Mouse (Mus musculus) G1E (cell line): Measurements from ENCODE around the gene Capn7. TPM values are rescaled to one million over a fixed set of nuclear protein-coding genes. Genes with fewer than 3 reads are reported as not detected.
A peak's percentile ranks its signal among the peaks of the same experiment; 100 is the strongest.

Source experiments
- ATAC-seq: 2 replicates; pipeline ENCODE4 v1.8.0; 2016; ENCODE audit warnings: mild to moderate bottlenecking; ENCODE audit not compliant: insufficient number of reproducible peaks, poor library complexity, low FRiP score, severe bottlenecking; ENCODE audit errors: extremely low read depth
- DNase-seq: peaks from one replicate; pipeline ENCODE4 v3.0.0; 2012; ENCODE audit warnings: low spot score
- H3K27me3 ChIP-seq: 2 replicates; pipeline ENCODE4 v1.6.1; 2012; ENCODE audit warnings: mild to moderate bottlenecking, low read length, inconsistent platforms; ENCODE audit not compliant: insufficient read depth
- H3K36me3 ChIP-seq: replicated peaks from 2 replicates; pipeline ENCODE3; 2012; ENCODE audit warnings: mild to moderate bottlenecking, inconsistent platforms
- H3K4me1 ChIP-seq: 2 replicates; pipeline ENCODE4 v1.6.1; 2012; ENCODE audit warnings: low read depth, low read length, inconsistent platforms, mixed read lengths; ENCODE audit not compliant: insufficient read depth
- H3K4me3 ChIP-seq: 2 replicates; pipeline ENCODE4 v1.5.1; 2012; ENCODE audit warnings: low read depth, mild to moderate bottlenecking, inconsistent platforms, low read length, moderate library complexity, mixed read lengths
- H3K9me3 ChIP-seq: replicated peaks from 2 replicates; pipeline ENCODE4 v1.6.1; 2012; ENCODE audit warnings: inconsistent platforms
- CTCF ChIP-seq: IDR thresholded peaks from 2 replicates; pipeline ENCODE4 v1.5.1; 2012; ENCODE audit warnings: low read depth, low read length, inconsistent platforms, mixed read lengths
- GATA1 ChIP-seq: IDR thresholded peaks from 2 replicates; pipeline ENCODE4 v1.6.1; 2012; ENCODE audit warnings: borderline replicate concordance, low read length, inconsistent platforms, mixed read lengths
- GATA2 ChIP-seq: IDR thresholded peaks from 2 replicates; pipeline ENCODE4 v1.6.1; 2012; ENCODE audit warnings: low read depth, low read length, inconsistent platforms, borderline replicate concordance
- POLR2AphosphoS5 ChIP-seq: IDR thresholded peaks from 2 replicates; pipeline ENCODE4 v1.6.1; 2012; ENCODE audit warnings: low read depth, low read length, inconsistent platforms; ENCODE audit not compliant: insufficient replicate concordance
- TAL1 ChIP-seq: conservative IDR thresholded peaks from 2 replicates; pipeline ENCODE4 v1.6.1; 2012; ENCODE audit warnings: low read depth, low read length, inconsistent platforms, mixed read lengths
- polyA plus RNA-seq: library from polyadenylated mRNA; stranded (reverse); fragments of >175 nt; gene quantifications from 2 replicates; pipeline ENCODE4 v1.2.3, GENCODE M21; 2012
- total RNA-seq, 2 experiments: library from RNA; stranded (forward) in 1 of 2; stranded (reverse) in 1 of 2; fragments of 200-1000 nt in 1 of 2; fragments of >200 nt in 1 of 2; fragmentation: Nextera tagmentation in 1 of 2; gene quantifications; 2 replicates each; pipeline ENCODE4 v1.2.3; 2014 to 2017

Capn7 gene
- 46.9 and 72.7 TPM in 2 replicates for total RNA-seq (2014; fragmentation: Nextera tagmentation)
- total RNA-seq (2017) = 62.5 and 66.6 TPM in 2 replicates
- 6.2 and 6.6 TPM in 2 replicates for polyA plus RNA-seq

GRCm38 (mm10) chr14:31336369-31337155 lies at the start of gene Capn7:
Gene Capn7 (plus strand): TSS chr14:31336638.
- TF ChIP-seq TAL1 (no peak), GATA2 (no peak), GATA1 (no peak), CTCF (no peak), POLR2AphosphoS5 (no peak)
- Histone ChIP-seq H3K4me1 (peaks cover 19% of the 10 kb centered on the region), H3K4me3 (peak within 1 kb of the TSS; percentile 99), H3K36me3 (peaks cover 14% of the 10 kb centered on the region), H3K27me3 (peaks cover 4% of the 10 kb centered on the region; the same call in 1 of the 2 replicates), H3K9me3 (no peaks in the 10 kb centered on the region)
- peak; percentile 89 for DNase-seq
- ATAC-seq = peak; percentile 99

- 0 out of 2 replicates have a peak, but pooled peaks cover 2% of the 10 kb centered on the region for H3K4me1 ChIP-seq
- H3K4me3 ChIP-seq = no peak overlapping the region
- TF ChIP-seq CTCF (no peak), POLR2AphosphoS5 (no peak), GATA1 (no peak), TAL1 (no peak), GATA2 (no peak)
- H3K27me3 ChIP-seq = peaks cover 46% of the 10 kb centered on the region
- DNase-seq (no peak), ATAC-seq (no peak)
- H3K36me3 ChIP-seq = no peaks in the 10 kb centered on the region
- no peaks in the 10 kb centered on the region for H3K9me3 ChIP-seq
These were observed 23.2 kb upstream of the Capn7 start for GRCm38 (mm10) chr14:31313192-31313591.

- no peak for TF ChIP-seq TAL1
- H3K36me3 ChIP-seq = no peaks in the 10 kb centered on the region
- peaks cover 73% of the 10 kb centered on the region for H3K27me3 ChIP-seq
These were observed 19.8 kb upstream of the Capn7 start for GRCm38 (mm10) chr14:31316613-31317012.

GRCm38 (mm10) chr14:31317754-31318153 lies 18.7 kb upstream of the Capn7 start:
- TF ChIP-seq GATA1 (no peak), TAL1 (no peak), CTCF (no peak), GATA2 (no peak), POLR2AphosphoS5 (no peak)
- Histone ChIP-seq H3K4me3 (no peak overlapping the region), H3K36me3 (no peaks in the 10 kb centered on the region), H3K27me3 (peaks cover 78% of the 10 kb centered on the region), H3K4me1 (peaks cover 8% of the 10 kb centered on the region; the same call in 1 of the 2 replicates), H3K9me3 (no peaks in the 10 kb centered on the region)
- ATAC-seq (no peak), DNase-seq (no peak)

More at GRCm38 (mm10) chr14:31316613-31317012, 19.8 kb upstream of the Capn7 start:
- ATAC-seq (no peak), DNase-seq (no peak)
- H3K4me1 ChIP-seq = peaks cover 8% of the 10 kb centered on the region; the same call in 1 of the 2 replicates
- no peaks in the 10 kb centered on the region for H3K9me3 ChIP-seq
- no peak overlapping the region for H3K4me3 ChIP-seq

GRCm38 (mm10) chr14:31319546-31319945 lies 16.9 kb upstream of the Capn7 start:
- Histone ChIP-seq H3K9me3 (no peaks in the 10 kb centered on the region), H3K36me3 (no peaks in the 10 kb centered on the region), H3K4me3 (no peak overlapping the region), H3K27me3 (peaks cover 68% of the 10 kb centered on the region), H3K4me1 (peaks cover 21% of the 10 kb centered on the region)
- DNase-seq (no peak), ATAC-seq (no peak)
- no peak for TF ChIP-seq CTCF
- TF ChIP-seq GATA2 = no peak
- TF ChIP-seq TAL1 = no peak
- TF ChIP-seq GATA1 = no peak
- TF ChIP-seq POLR2AphosphoS5 = no peak

GRCm38 (mm10) chr14:31321181-31321580 lies 15.3 kb upstream of the Capn7 start:
- Histone ChIP-seq H3K4me1 (peaks cover 25% of the 10 kb centered on the region), H3K4me3 (no peak overlapping the region), H3K36me3 (no peaks in the 10 kb centered on the region), H3K27me3 (peaks cover 56% of the 10 kb centered on the region), H3K9me3 (no peaks in the 10 kb centered on the region)
- no peak for ATAC-seq
- TF ChIP-seq CTCF = no peak
- no peak for TF ChIP-seq GATA1
- TF ChIP-seq TAL1 = no peak
- TF ChIP-seq POLR2AphosphoS5 = no peak
- no peak for TF ChIP-seq GATA2
- DNase-seq = no peak

- Histone ChIP-seq H3K4me3 (no peak overlapping the region), H3K36me3 (no peaks in the 10 kb centered on the region), H3K4me1 (peaks cover 23% of the 10 kb centered on the region), H3K9me3 (no peaks in the 10 kb centered on the region), H3K27me3 (peaks cover 56% of the 10 kb centered on the region)
- DNase-seq = no peak
- TF ChIP-seq GATA1 (no peak), GATA2 (no peak), CTCF (no peak), POLR2AphosphoS5 (no peak), TAL1 (no peak)
- no peak for ATAC-seq
These were observed 14.2 kb upstream of the Capn7 start for GRCm38 (mm10) chr14:31322191-31322590.
